Mouse (Mus musculus) heart, embryonic 12.5 days (tissue): ENCODE results near the gene Gm42791. TPM values are rescaled to one million over a fixed set of nuclear protein-coding genes. Genes with fewer than 3 reads are reported as not detected.

Experiments used
- ATAC-seq: fragments of 200-750 bp; cut with Nextera tagmentation; 2 replicates; pipeline ENCODE4 v1.8.0; 2017; ENCODE audit warnings: moderate TSS enrichment, moderate library complexity; ENCODE audit not compliant: insufficient number of reproducible peaks, low FRiP score
- H3K27ac ChIP-seq: fragments of 300-500 bp; sonication (generic); 2 replicates; pipeline ENCODE4 v1.5.1; 2016; ENCODE audit warnings: mild to moderate bottlenecking, moderate library complexity; ENCODE audit not compliant: poor library complexity, severe bottlenecking
- H3K27me3 ChIP-seq: fragments of 300-500 bp; sonication (generic); replicated peaks from 2 replicates; pipeline ENCODE4 v1.6.1; 2016; ENCODE audit warnings: mild to moderate bottlenecking, moderate library complexity
- H3K36me3 ChIP-seq: fragments of 300-500 bp; sonication (generic); 2 replicates; pipeline ENCODE4 v1.6.1; 2016; ENCODE audit warnings: mild to moderate bottlenecking, moderate library complexity
- H3K4me1 ChIP-seq: fragments of 300-500 bp; sonication (generic); replicated peaks from 2 replicates; pipeline ENCODE4 v1.6.1; 2016; ENCODE audit warnings: mild to moderate bottlenecking
- H3K4me2 ChIP-seq: fragments of 300-500 bp; sonication (generic); 2 replicates; pipeline ENCODE4 v1.6.1; 2016; ENCODE audit warnings: mild to moderate bottlenecking, moderate library complexity
- H3K4me3 ChIP-seq: fragments of 300-500 bp; sonication (generic); 2 replicates; pipeline ENCODE4 v1.5.1; 2016; ENCODE audit warnings: mild to moderate bottlenecking
- H3K9ac ChIP-seq: fragments of 300-500 bp; sonication (generic); 2 replicates; pipeline ENCODE4 v1.6.1; 2016; ENCODE audit warnings: mild to moderate bottlenecking, moderate library complexity
- H3K9me3 ChIP-seq: fragments of 300-500 bp; sonication (generic); replicated peaks from 2 replicates; pipeline ENCODE4 v1.6.1; 2016; ENCODE audit warnings: mild to moderate bottlenecking, moderate library complexity
- WGBS: fragments of 180-500 bp; shearing (Covaris S2); methylation state at CpG from one replicate; pipeline ENCODE4 v1.1.7; 2016; 5-methylcytosine and 5-hydroxymethylcytosine counted together
- polyA plus RNA-seq: library from polyadenylated mRNA; unstranded; fragments of >200 nt; fragmentation: Nextera tagmentation; extraction: Ambion mirVana; gene quantifications from 2 replicates; pipeline ENCODE4 v1.2.1, GENCODE M21; 2016

Gene Gm42791
- polyA plus RNA-seq, 1 experiment from 2014 or later, result not detected

DNA sequence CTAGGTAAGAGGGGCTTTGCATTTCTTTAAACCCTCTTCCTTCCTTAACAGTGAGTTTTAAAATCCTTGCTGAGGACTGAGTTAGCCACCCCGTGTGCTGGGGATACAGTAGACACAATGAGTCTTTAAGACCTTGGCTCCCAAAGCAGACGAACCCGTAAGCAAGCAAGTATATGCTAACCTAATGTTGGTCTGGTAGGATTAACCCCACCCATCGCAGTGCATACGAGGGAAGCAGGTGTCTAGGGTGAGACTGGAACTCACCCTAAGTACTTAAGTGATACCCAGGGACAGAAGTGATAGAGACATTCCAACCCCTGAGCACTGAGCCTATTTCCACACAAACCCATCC is 12.3 kb upstream of the Gm42791 start:
- ATAC-seq, result no peak
- Histone ChIP-seq H3K9me3 (no peaks in the 10 kb centered on the region; the same call in 1 of the 2 replicates), H3K4me3 (peak overlapping the region; percentile 23), H3K4me1 (peaks cover 32% of the 10 kb centered on the region), H3K27ac (peak overlapping the region; percentile 60), H3K27me3 (no peaks in the 10 kb centered on the region), H3K9ac (peak overlapping the region; percentile 66; the same call in 1 of the 2 replicates), H3K36me3 (no peaks in the 10 kb centered on the region), H3K4me2 (peak overlapping the region; percentile 69)
- 42% methylated on average over 5 of the region's 5 CpGs for WGBS

DNA sequence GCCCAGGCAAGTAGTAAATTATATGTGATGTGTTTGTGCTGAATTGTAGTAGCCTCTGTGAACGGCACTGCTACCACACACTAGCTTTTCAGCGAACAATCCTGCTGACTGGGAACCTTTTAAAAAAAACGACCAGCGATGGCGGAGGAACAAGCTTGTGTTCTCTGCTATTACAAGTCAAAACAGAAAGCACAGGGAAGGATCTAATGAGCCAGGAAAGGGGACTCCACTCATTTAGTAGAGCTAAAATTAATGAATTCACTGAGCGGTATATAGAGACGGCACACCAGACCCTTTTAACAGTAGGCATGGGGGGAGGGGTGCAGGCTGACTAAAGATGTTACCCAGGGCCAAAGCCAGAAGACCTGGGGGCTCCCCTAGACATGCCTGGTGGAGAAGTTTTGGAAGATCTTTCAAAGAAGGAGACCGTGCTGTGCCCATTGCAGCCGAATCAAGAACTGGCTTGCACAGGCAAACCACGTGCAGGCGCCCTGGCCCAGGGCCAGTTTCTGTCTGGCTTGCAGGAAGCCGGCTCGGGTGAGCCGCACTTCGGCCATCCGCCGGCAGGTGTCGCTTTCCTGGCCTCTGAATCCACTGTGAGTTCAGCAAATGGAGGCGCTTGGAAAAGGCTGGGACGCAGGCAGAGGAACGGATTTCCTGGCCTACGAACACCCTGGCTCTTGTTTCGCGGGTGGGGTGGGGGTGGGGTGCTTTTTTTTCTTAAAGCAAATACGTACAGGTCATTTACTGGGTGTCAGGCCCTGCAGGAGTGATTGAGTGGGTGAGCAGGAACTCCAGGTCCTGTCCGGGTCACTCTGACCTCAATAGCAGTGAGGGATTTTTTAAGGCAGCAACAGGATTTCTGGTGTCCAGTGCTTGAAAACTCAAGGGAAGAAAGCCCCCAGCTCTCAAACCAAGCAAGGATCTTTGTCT is 11.7 kb upstream of the Gm42791 start:
- ATAC-seq, result peak; percentile 85
- Histone ChIP-seq H3K27ac (peak overlapping the region; percentile 60), H3K4me3 (peak overlapping the region; percentile 26), H3K9me3 (no peaks in the 10 kb centered on the region), H3K4me2 (peak overlapping the region; percentile 69), H3K4me1 (peaks cover 32% of the 10 kb centered on the region), H3K9ac (peak overlapping the region; percentile 66), H3K27me3 (no peaks in the 10 kb centered on the region), H3K36me3 (no peaks in the 10 kb centered on the region)
- 12% methylated on average over 26 of the region's 26 CpGs for WGBS

DNA sequence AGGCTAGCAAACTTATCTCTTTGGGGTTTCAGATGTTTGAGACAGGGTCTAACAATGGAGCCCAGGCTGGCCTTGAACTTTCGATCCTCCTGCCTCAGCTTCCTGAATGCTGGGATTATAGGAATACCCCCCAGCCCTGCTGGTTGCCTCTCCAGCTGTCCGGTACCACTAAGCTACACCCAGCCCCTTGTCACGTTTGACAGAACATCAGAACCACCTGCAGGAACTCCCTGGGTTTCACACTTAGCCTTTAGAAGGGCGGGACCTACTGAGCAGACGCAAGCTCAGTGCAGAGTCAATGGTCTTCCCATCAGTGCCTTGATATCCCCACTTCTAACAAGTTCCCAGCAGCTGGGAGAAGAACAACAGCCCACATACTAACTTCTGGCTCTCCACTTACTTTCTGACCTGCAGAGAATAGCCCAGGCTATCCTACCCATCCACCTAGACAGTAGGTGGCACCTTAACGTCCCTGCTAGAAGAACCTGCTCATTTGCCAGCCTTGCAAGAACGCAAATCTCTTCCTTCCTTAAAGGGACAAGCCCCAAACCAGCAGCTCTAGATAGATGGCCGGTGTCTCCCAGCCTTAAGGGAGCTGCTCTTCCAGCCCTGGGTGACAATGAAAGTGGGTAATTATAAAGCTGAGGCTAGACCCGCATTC is 10.9 kb upstream of the Gm42791 start:
- H3K27ac ChIP-seq, result no peak overlapping the region
- no peak overlapping the region for H3K9ac ChIP-seq
- peak overlapping the region; percentile 26 for H3K4me3 ChIP-seq
- WGBS, result 60% methylated on average over 9 of the region's 9 CpGs
- H3K27me3 ChIP-seq, result no peaks in the 10 kb centered on the region
- peak overlapping the region; percentile 69 for H3K4me2 ChIP-seq
- H3K9me3 ChIP-seq, result peaks cover 3% of the 10 kb centered on the region; the same call in 1 of the 2 replicates
- no peak for ATAC-seq
- no peaks in the 10 kb centered on the region for H3K36me3 ChIP-seq
- peaks cover 32% of the 10 kb centered on the region for H3K4me1 ChIP-seq

DNA sequence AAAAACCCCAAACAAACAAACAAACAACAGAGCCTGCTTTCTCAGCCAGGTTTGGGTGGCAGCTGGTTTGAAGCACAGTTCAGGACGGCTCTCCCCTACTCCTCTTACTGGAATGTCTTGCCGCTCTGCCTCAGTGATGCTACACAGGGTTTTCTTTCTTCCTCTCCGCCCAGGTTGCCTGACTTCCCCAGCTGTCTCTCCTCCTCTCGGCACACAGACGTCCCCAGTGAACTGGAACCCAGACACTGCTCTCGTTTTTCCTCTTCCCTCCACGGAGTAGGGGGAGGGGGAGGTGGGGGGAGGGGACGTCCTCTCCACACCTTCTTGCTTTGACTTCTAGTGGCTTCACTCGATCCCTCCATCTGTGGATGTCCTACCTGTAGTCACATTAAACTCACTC is 10.1 kb upstream of the Gm42791 start:
- Histone ChIP-seq H3K4me1 (peaks cover 32% of the 10 kb centered on the region), H3K9ac (no peak overlapping the region), H3K4me3 (no peak overlapping the region), H3K36me3 (no peaks in the 10 kb centered on the region), H3K4me2 (no peak overlapping the region), H3K9me3 (peaks cover 3% of the 10 kb centered on the region; the same call in 1 of the 2 replicates), H3K27me3 (no peaks in the 10 kb centered on the region), H3K27ac (no peak overlapping the region)
- ATAC-seq, result no peak
- 39% methylated on average over 9 of the region's 9 CpGs for WGBS

DNA sequence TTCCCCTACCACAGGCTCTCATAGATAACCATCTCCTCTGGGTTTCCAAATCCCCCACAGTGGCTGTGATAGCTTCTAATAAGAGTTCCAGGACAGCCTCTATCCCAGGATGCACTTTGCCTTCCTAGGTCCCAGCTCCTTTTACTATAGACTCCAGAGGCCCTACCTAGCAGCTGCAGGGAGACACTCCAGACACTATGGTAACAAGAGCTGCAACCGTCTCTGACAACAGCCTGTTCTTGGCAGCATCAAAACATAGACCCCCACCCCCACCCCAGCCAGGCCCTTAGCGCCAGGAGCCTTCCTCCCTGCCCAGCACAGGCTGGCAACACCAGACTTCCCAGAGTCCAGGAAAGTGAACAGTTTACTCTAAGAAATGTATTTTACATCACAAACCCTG is 8.2 kb upstream of the Gm42791 start:
- Histone ChIP-seq H3K4me3 (no peak overlapping the region), H3K27ac (no peak overlapping the region), H3K4me2 (no peak overlapping the region), H3K36me3 (no peaks in the 10 kb centered on the region), H3K9me3 (peaks cover 3% of the 10 kb centered on the region; the same call in 1 of the 2 replicates), H3K4me1 (peaks cover 25% of the 10 kb centered on the region), H3K9ac (no peak overlapping the region), H3K27me3 (no peaks in the 10 kb centered on the region)
- ATAC-seq, result no peak
- WGBS, result 36% methylated on average over 2 of the region's 2 CpGs

DNA sequence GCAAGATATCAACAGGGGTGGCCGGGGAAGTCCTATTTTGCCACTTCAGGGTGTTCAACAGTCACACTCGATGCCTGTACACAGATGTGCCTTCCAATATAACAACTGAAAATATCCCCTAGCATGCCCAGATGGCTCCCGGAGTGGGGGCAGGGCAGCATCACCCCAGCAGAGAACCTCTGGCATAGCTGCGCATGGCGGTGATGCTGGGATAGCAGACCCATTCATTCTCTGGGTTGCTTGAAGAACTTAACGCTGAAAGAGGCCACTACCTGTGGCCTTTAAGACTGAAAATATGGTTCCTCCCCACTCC is 7.8 kb upstream of the Gm42791 start:
- Histone ChIP-seq H3K4me2 (no peak overlapping the region), H3K27me3 (no peaks in the 10 kb centered on the region), H3K4me3 (no peak overlapping the region), H3K9ac (no peak overlapping the region), H3K4me1 (peaks cover 25% of the 10 kb centered on the region), H3K27ac (no peak overlapping the region), H3K9me3 (peaks cover 3% of the 10 kb centered on the region; the same call in 1 of the 2 replicates), H3K36me3 (no peaks in the 10 kb centered on the region)
- ATAC-seq, result no peak
- WGBS, result 68% methylated on average over 6 of the region's 6 CpGs

DNA sequence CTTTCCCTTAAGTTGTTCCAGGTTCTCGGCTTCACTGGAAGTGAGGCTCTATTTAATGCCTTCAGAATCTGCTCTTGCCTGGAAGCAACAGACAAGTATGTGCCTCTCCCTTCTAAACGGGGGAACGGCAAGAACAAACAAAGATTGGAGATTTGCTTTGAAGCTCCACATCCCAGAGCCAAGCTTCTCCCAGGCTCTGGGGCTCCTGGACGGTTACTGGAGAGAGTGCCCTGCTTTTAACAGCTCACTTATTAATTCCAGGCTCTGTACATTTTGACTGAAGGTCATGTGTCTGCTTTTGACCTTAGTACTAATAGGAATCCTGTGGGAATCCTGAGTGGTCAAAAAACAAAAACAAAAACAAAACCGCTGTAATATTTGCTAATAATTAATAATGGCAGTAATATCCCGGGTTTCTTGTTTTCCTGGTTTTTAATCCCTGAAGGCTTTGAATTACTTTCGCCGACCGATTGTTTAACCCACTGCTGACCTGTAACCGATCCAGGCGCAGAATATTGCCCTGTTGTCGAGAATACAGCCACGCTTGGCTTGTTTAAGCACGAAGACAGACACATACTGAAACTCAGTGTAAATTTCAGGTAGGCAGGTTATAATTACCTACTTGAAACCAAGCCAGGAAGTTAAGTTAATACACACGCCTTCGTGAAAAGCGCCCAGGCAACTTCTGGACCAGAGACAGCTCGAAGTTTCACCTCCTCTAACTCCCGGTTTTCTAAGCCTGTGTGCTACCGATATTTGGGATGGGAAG is 7.3 kb upstream of the Gm42791 start:
- Histone ChIP-seq H3K4me1 (peaks cover 21% of the 10 kb centered on the region), H3K9ac (no peak overlapping the region), H3K36me3 (no peaks in the 10 kb centered on the region), H3K9me3 (peaks cover 3% of the 10 kb centered on the region; the same call in 1 of the 2 replicates), H3K4me2 (no peak overlapping the region), H3K4me3 (no peak overlapping the region), H3K27ac (no peak overlapping the region), H3K27me3 (no peaks in the 10 kb centered on the region)
- 70% methylated on average over 20 of the region's 20 CpGs for WGBS
- ATAC-seq, result no peak

DNA sequence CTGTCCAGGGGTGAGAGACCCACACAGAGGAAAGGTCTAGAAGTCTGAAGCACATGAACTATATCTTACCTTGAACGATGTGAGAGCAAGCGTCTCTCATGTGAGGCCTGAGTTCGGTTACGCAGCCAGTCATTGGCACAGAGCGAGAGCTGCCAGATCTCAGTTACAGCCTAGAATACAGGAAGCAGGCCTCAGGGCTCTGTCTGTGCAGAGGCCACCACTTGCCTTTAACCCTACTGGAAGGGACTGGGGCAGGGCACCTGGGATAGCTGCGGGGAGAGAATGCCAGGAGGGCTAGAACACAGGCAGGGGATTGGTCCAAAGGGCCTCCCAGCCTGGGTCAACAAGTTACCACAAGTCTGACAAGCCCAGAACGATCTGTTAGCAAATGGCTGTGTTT is 4.9 kb upstream of the Gm42791 start:
- H3K9me3 ChIP-seq, result peaks cover 3% of the 10 kb centered on the region; the same call in 1 of the 2 replicates
- H3K27ac ChIP-seq, result no peak overlapping the region
- H3K9ac ChIP-seq, result no peak overlapping the region
- ATAC-seq, result no peak
- no peaks in the 10 kb centered on the region for H3K36me3 ChIP-seq
- H3K27me3 ChIP-seq, result no peaks in the 10 kb centered on the region
- no peak overlapping the region for H3K4me3 ChIP-seq
- no peak overlapping the region for H3K4me2 ChIP-seq
- 83% methylated on average over 7 of the region's 7 CpGs for WGBS
- peaks cover 12% of the 10 kb centered on the region; the same call in 1 of the 2 replicates for H3K4me1 ChIP-seq

DNA sequence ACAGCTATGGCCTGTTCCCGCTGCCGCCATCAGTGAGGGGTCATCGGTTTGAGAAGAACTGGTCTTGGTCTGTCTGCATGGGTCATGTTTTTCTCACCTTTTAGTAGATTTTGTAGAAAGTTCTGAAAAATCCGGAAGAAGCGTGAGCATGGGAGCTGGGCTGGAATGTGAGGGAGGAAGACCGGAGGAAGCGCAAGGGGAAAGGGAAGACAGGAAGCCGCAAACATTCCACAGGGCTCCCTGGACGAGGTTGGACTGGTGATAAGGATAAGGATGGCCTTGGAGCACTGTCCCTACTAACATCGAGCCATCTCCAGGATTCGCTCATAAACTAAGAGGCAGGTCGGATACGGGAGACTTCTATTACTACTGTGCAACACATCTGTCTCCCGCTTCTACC is 3.6 kb upstream of the Gm42791 start:
- Histone ChIP-seq H3K27ac (no peak overlapping the region), H3K36me3 (no peaks in the 10 kb centered on the region), H3K4me1 (peaks cover 21% of the 10 kb centered on the region), H3K9me3 (peaks cover 3% of the 10 kb centered on the region; the same call in 1 of the 2 replicates), H3K4me3 (no peak overlapping the region), H3K27me3 (no peaks in the 10 kb centered on the region), H3K4me2 (no peak overlapping the region), H3K9ac (no peak overlapping the region)
- ATAC-seq, result no peak
- 55% methylated on average over 14 of the region's 14 CpGs for WGBS

DNA sequence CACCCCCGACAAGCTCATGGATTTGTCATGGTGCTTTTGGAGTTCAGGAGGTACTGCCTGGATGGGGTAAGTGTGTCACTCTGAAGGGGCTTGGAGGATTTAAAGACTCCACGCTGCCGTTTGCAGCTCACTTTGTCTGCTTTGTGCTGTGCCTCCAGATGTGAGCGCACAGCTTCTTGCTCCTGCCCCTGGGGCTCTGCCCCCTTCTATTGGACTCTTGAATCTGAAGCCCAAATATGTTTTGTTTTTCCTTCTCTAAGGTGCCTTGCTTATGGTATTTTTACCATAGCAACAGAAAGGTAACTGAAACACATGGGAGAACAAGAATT is 1.7 kb upstream of the Gm42791 start:
- Histone ChIP-seq H3K27me3 (no peaks in the 10 kb centered on the region), H3K27ac (no peak overlapping the region), H3K4me1 (peaks cover 15% of the 10 kb centered on the region), H3K36me3 (no peaks in the 10 kb centered on the region), H3K4me2 (no peak overlapping the region), H3K9me3 (peaks cover 3% of the 10 kb centered on the region; the same call in 1 of the 2 replicates), H3K4me3 (no peak overlapping the region), H3K9ac (no peak overlapping the region)
- WGBS, result 61% methylated on average over 4 of the region's 4 CpGs
- ATAC-seq, result no peak
